21 mouse cellular contexts compared by ENCODE assay signal in the genomic region with DNA sequence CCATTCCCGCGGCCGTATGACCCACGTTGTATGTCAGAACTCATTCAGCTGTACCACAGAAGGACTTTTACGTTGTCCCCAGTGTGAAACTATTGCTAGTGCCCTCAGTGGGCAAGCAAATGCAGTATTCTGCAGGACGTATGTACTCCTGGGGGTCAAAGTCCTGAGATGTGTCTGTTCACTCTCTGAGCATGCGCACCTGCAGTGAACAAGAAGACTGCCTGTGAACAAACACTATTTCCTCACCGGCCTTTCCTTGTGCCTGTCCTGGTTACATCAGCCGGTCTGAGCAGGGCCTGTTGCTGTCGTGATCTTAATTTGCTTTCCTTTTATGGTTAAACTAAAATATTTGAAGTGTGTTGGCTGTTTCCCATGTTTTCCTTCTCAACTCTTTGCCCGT.
DNase-seq lines count a peak whose midpoint lies in the region; ATAC-seq and TF ChIP-seq lines count a peak whose summit lies in the region.
"Had no signal": no experiment of that assay in that cellular context is flagged by ENCODE, and none has a peak within 500 bp of the region (broad histone marks: within the 10 kb centered on the region; RNA-seq: fewer than 3 reads in every experiment).

No protein-coding gene starts in this region.

- no peaks in the 10 kb centered on the region for H3K9me3 ChIP-seq in intestine, postnatal 0 days (ENCODE audit: control insufficient read depth)
- no peaks in the 10 kb centered on the region for H3K9me3 ChIP-seq in stomach, postnatal 0 days (ENCODE audit: control insufficient read depth, low read length)
- H3K9me3 ChIP-seq: embryonic facial prominence, embryonic 15.5 days; forebrain, embryonic 12.5 days; hindbrain, embryonic 10.5 days had no signal

- ATAC-seq in intestine, postnatal 0 days = peak; percentile 79
- peak; percentile 67 for ATAC-seq in stomach, postnatal 0 days (ENCODE audit: low FRiP score, low TSS enrichment)
- ATAC-seq in megakaryocyte-erythroid progenitor cell, adult 5-6 weeks (replicated peaks; ENCODE audit: low FRiP score, low TSS enrichment, poor library complexity, severe bottlenecking) = no peak
- ATAC-seq: activated CD4-positive, CD25-positive, alpha-beta regulatory T cell, adult 4 months; forebrain, embryonic 16.5 days had no signal

- H3K9ac ChIP-seq in intestine, postnatal 0 days (ENCODE audit: low read depth, low read length) = no peak overlapping the region
- no peak overlapping the region for H3K9ac ChIP-seq in stomach, postnatal 0 days (ENCODE audit: low read length)
- H3K9ac ChIP-seq: embryonic facial prominence, embryonic 15.5 days; forebrain, embryonic 12.5 days; hindbrain, embryonic 14.5 days had no signal

- DNase-seq in MN1 (ENCODE audit: low spot score) (peak; percentile 30), R1 (ENCODE audit: low read depth, low spot score) (peak; percentile 59)
- DNase-seq in stomach, postnatal 0 days (ENCODE audit: low spot score) = no peak
- DNase-seq in right cerebral cortex, postnatal 25 days = no peak
- DNase-seq in testis, postnatal 10 days (ENCODE audit: low spot score) = no peak
- DNase-seq: adrenal gland, postnatal 25 days; cerebellum, adult 2 months; cerebellum, postnatal 14 days; embryo, embryonic 11 days; gastrocnemius, postnatal 14 days; heart, adult 2 months had no signal

- TF ChIP-seq CTCF in intestine, postnatal 0 days (IDR thresholded peaks at IDR 0.05; ENCODE audit: low read depth) = peak; percentile 3; the same call in 1 of the 2 replicates
- TF ChIP-seq CTCF in stomach, postnatal 0 days (IDR thresholded peaks at IDR 0.05; ENCODE audit: low read depth) = no peak

- H3K4me1 ChIP-seq in intestine, postnatal 0 days (replicated peaks; ENCODE audit: control insufficient read depth, insufficient read depth, low read length) = 0 out of 2 replicates have a peak, but pooled peaks cover 9% of the 10 kb centered on the region
- no peaks in the 10 kb centered on the region for H3K4me1 ChIP-seq in stomach, postnatal 0 days (replicated peaks; ENCODE audit: control insufficient read depth, insufficient read depth)

- no peaks in the 10 kb centered on the region for H3K36me3 ChIP-seq in intestine, postnatal 0 days (ENCODE audit: control insufficient read depth, insufficient read depth)
- no peaks in the 10 kb centered on the region for H3K36me3 ChIP-seq in stomach, postnatal 0 days (ENCODE audit: control insufficient read depth, insufficient read depth, low read length)
- H3K36me3 ChIP-seq: embryonic facial prominence, embryonic 15.5 days; forebrain, embryonic 12.5 days; hindbrain, embryonic 10.5 days had no signal

- WGBS in intestine, postnatal 0 days = 55% methylated on average over 11 of the region's 11 CpGs
- WGBS in stomach, postnatal 0 days = 74% methylated on average over 11 of the region's 11 CpGs

- H3K27ac ChIP-seq in intestine, postnatal 0 days (ENCODE audit: low read depth, low read length) = no peak overlapping the region
- H3K27ac ChIP-seq in stomach, postnatal 0 days (replicated peaks) = no peak overlapping the region
- H3K27ac ChIP-seq: embryonic facial prominence, embryonic 15.5 days; forebrain, embryonic 12.5 days; heart, adult 2 months; hindbrain, embryonic 10.5 days; hindbrain, embryonic 14.5 days had no signal

- no peaks in the 10 kb centered on the region for H3K27me3 ChIP-seq in intestine, postnatal 0 days (replicated peaks; ENCODE audit: control insufficient read depth, insufficient read depth, low read length)
- no peaks in the 10 kb centered on the region for H3K27me3 ChIP-seq in stomach, postnatal 0 days (ENCODE audit: control insufficient read depth, insufficient read depth, low read length)
- H3K27me3 ChIP-seq: embryonic facial prominence, embryonic 15.5 days; forebrain, embryonic 12.5 days had no signal

- no peak overlapping the region for H3K4me3 ChIP-seq in intestine, postnatal 0 days (ENCODE audit: low read depth, low read length)
- H3K4me3 ChIP-seq in stomach, postnatal 0 days (ENCODE audit: low read depth, low read length) = no peak overlapping the region
- H3K4me3 ChIP-seq: embryonic facial prominence, embryonic 15.5 days; erythroblast, embryonic 14.5 days; forebrain, embryonic 12.5 days; heart, adult 2 months; hindbrain, embryonic 10.5 days had no signal

- H3K4me2 ChIP-seq in intestine, postnatal 0 days (replicated peaks; ENCODE audit: low read depth) = no peak overlapping the region
- H3K4me2 ChIP-seq in stomach, postnatal 0 days (replicated peaks; ENCODE audit: low read depth) = no peak overlapping the region
- H3K4me2 ChIP-seq: embryonic facial prominence, embryonic 15.5 days; forebrain, embryonic 12.5 days; heart, embryonic 11.5 days; hindbrain, embryonic 14.5 days had no signal

- TF ChIP-seq EP300 in stomach, postnatal 0 days (optimal IDR thresholded peaks at IDR 0.05) = no peak

Comparison
In these comparisons a context has a peak if more than half of its experiments do, and no peak if none do; other contexts are left out.
1. DNase-seq: peak in MN1 (single experiment) and R1 (single experiment); none in stomach, postnatal 0 days (single experiment), right cerebral cortex, postnatal 25 days (single experiment) and testis, postnatal 10 days (single experiment).